Mouse (Mus musculus) MEL-GATA-1-ER (cell line): ENCODE data around the gene Clk3.
"Not testable (repeated sequence)": the region's sequence is repeated elsewhere in the genome, so short reads cannot be mapped to it uniquely, and the experiment has no call there.

ENCODE experiments used
- DNase-seq: peaks from one replicate; pipeline ENCODE4 v3.0.0-alpha.2; 2012; ENCODE audit warnings: low read depth; ENCODE audit errors: extremely low read depth

The Clk3 gene

DNA sequence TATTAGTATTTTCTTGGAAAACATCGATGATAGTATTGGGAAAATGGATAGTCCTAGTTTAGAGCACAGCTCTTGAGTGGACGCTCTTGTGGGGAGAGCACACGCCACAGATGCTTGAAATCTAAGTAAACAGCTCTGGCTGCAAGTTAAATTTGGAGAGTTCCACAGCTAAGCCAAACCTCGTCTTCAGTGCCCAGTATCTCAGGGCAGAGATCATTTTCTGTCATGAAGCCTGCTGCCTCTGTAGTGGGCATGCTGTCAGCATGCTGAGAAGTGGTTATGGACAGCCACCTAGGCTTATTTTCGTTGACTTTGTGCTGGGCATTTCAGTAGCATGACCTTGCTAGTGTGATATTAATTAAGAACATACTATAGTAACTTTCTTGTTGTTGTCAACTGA, 41.9 kb downstream of the Clk3 start:
- DNase-seq, result no peak

- no peak for DNase-seq
These were observed 42.3 kb downstream of the Clk3 start for GRCm38 (mm10) chr9:57723315-57723715.

GRCm38 (mm10) chr9:57722371-57722770, 43.3 kb downstream of the Clk3 start:
- no peak for DNase-seq

DNA sequence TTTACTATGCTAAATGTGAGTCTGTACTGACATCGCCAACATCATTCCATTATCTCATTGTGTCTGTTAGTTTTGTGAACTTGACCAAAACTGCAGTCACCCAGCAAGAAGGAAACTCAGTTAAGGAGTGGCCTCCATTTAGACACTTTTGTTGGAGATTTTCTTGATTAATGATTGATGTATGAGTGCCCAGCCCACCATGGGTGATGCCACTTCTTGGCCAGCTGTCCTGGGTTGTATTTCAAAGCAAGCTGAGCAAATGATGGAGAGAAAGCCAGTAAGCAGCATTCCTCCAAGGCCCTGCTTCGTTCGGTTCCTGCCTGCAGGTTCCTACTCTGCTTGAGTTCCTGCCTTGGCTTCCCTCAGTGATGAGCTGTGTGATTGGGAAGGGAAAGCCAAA, 44.9 kb downstream of the Clk3 start:
- no peak for DNase-seq

DNA sequence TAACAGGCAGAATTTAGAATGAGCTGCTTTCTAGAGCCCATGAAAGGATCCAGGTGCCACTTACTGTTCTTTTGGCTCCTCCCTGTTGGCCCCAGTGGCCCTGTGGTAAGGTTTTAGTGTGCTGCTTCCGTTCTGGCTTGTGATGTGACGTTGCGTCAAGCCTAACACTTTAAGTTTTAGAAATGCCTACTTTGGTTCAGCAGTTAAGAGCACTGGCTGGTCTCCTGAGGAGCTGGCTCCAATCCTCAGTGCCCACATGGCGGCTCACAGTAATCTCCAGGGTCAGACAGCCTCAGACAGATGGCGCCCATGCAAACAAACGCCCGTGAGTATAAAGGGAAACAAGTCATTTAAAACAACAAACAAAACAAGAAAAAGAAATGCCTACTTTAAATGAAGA, 47.3 kb downstream of the Clk3 start:
- DNase-seq, result no peak

DNA sequence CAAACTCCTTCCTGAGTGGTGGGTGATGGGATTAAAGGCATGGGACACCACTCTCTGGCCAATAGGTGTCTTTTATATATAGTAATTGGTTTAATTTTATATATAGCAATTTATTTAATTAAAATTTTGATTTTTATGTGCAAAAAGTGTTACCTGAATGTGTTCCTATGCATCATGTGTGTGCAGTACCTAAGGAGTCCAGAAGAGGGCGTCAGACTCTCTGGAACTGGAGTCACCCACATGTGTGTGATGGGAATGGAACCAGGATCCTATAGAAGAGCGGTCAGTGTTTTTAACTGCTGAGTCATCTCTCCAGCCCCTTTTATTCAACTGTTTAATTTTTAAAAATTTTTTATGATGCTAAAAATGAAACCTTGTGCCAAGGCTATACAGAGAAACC, 53.5 kb downstream of the Clk3 start:
- DNase-seq, result no peak

- DNase-seq, result not testable (repeated sequence)
These were observed 55.4 kb downstream of the Clk3 start for GRCm38 (mm10) chr9:57710214-57710613.

DNA sequence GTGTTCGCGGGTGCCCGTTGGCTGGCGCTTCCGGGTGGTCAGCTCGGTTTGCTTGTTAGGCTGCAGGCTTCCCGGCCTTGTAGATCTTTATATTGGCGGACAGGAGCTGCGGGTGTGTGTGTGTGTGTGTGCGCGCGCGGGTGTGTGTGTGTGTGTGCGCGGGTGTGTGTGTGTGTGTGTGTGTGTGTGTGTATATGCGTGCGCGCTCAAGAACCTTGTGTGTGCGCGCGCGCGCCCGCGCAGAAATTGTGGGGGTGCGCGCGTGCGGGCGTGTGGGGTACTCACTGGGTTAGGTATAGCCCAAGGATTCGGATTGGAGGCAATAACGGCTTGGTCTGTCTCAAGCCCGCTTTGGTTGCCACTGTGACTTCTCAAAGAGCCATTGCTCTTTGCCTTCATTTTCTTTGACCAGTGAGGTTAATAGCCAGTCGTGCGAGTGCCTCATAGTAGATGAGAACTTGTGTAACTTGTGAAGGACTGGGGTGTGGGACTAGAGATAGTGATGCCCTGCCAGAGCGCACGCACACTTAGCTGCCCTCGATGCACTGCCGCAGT, 56.9 kb downstream of the Clk3 start:
- peak; percentile 50 for DNase-seq

DNA sequence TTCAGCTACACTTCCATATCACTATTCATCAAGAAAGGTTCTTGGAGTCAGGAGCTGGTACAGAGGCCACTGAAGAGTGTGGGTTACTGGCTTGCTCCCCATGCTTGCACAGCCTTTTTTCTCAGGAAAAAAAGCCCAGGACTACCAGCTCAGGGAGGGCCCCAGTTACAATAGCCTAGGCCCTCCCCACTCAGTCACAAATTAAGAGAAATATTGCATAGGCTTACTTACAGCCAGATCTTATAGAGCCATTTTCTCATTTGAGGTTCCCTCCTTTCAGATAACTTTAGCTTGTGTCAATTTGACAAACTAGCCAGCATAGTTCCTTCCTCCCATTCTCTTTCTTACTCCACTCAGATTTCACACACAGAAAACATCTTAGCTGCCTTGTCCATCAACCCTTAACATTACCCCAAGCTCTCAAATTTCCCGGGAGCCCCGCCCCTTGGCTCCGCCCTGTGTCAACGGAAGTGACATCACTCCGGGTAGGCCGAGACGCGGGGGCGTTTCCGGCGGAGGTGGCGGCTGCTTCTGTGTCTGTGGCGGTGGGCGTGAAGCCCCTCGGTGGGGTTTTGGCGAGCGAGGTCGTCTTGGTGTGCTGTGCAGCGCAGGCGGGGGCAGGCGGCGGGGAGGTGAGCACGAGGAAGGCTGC, 57.5 kb downstream of the Clk3 start, which contains the start of gene Edc3:
Gene Edc3, plus strand, starts transcription at position 473 of the 652 bp plus-strand sequence.
- DNase-seq, result peak; percentile 78

DNA sequence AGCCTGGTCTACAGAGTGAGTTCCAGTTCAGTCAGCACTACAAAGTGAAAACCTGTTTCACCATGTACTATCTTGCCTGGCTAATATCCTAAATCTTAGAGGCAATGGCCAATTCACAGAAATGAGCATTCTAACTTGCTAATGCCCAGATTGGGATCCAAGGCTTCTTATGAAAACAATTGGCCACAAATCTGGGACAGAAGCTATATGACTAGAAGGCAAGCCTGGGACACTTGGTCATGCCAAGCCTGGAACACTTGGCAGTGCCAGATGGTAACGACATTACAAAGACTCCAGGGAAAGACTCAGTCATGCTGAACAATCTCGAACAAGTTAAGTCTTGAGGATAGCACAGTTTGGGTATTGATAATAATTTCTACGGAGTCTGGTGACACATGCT, 59.2 kb downstream of the Clk3 start:
- no peak for DNase-seq
